Mouse (Mus musculus): ENCODE results near the gene Cnn3. TPM values are rescaled to one million over a fixed set of nuclear protein-coding genes. Genes with fewer than 3 reads are reported as not detected.
A peak's percentile ranks its signal among the peaks of the same experiment; 100 is the strongest.

The Cnn3 gene
- total RNA-seq, 2 experiments from 2014 or later = 148 to 215 TPM

GRCm38 (mm10) chr3:121418251-121418601 lies 8.1 kb upstream of the Cnn3 start:
- DNase-seq = no peak

- DNase-seq = no peak
Observed at GRCm38 (mm10) chr3:121418850-121419435, 7.4 kb upstream of the Cnn3 start.

- DNase-seq = no peak
Observed at GRCm38 (mm10) chr3:121422405-121422804, 3.9 kb upstream of the Cnn3 start.

- DNase-seq = peak; percentile 87
Observed at GRCm38 (mm10) chr3:121426621-121427519, 573 bp downstream of the Cnn3 start.

- DNase-seq = peak; percentile 74
Observed at GRCm38 (mm10) chr3:121427520-121427908, 1.2 kb downstream of the Cnn3 start.

- peak; percentile 29 for DNase-seq
Observed at GRCm38 (mm10) chr3:121428230-121428629, 1.9 kb downstream of the Cnn3 start.

- no peak for DNase-seq
Observed at GRCm38 (mm10) chr3:121428696-121429259, 2.5 kb downstream of the Cnn3 start.

GRCm38 (mm10) chr3:121429469-121429868 lies 3.2 kb downstream of the Cnn3 start:
- no peak for DNase-seq

GRCm38 (mm10) chr3:121430289-121430936 lies 4.1 kb downstream of the Cnn3 start:
- DNase-seq = no peak

- no peak for DNase-seq
Observed at GRCm38 (mm10) chr3:121433359-121433758, 7.1 kb downstream of the Cnn3 start.

- no peak for DNase-seq
Observed at GRCm38 (mm10) chr3:121433968-121434533, 7.8 kb downstream of the Cnn3 start.

- no peak for DNase-seq
Observed at GRCm38 (mm10) chr3:121435296-121435695, 9.0 kb downstream of the Cnn3 start.

GRCm38 (mm10) chr3:121437070-121437469 lies 10.8 kb downstream of the Cnn3 start:
- no peak for DNase-seq

- DNase-seq = peak; percentile 26
Observed at GRCm38 (mm10) chr3:121437996-121438395, 11.7 kb downstream of the Cnn3 start.

GRCm38 (mm10) chr3:121439623-121440161 lies 13.4 kb downstream of the Cnn3 start:
- DNase-seq = no peak

GRCm38 (mm10) chr3:121441504-121441903 lies 15.2 kb downstream of the Cnn3 start:
- DNase-seq = peak; percentile 23

- DNase-seq = no peak
Observed at GRCm38 (mm10) chr3:121442288-121442687, 16.0 kb downstream of the Cnn3 start.

GRCm38 (mm10) chr3:121443861-121444271 lies 17.6 kb downstream of the Cnn3 start:
- DNase-seq = no peak

GRCm38 (mm10) chr3:121444414-121444813 lies 18.1 kb downstream of the Cnn3 start:
- DNase-seq = peak; percentile 46

GRCm38 (mm10) chr3:121446454-121446853 lies 20.2 kb downstream of the Cnn3 start:
- DNase-seq = no peak

- DNase-seq = no peak
Observed at GRCm38 (mm10) chr3:121448029-121448468, 21.8 kb downstream of the Cnn3 start.

- no peak for DNase-seq
Observed at GRCm38 (mm10) chr3:121448606-121449005, 22.3 kb downstream of the Cnn3 start.
